Mouse (Mus musculus): ENCODE measurements around the gene Cdc7. TPM values are rescaled to one million over a fixed set of nuclear protein-coding genes. Genes with fewer than 3 reads are reported as not detected.

Gene Cdc7
- polyA plus RNA-seq, 1 experiment from 2014 or later: 62.5 TPM

DNA sequence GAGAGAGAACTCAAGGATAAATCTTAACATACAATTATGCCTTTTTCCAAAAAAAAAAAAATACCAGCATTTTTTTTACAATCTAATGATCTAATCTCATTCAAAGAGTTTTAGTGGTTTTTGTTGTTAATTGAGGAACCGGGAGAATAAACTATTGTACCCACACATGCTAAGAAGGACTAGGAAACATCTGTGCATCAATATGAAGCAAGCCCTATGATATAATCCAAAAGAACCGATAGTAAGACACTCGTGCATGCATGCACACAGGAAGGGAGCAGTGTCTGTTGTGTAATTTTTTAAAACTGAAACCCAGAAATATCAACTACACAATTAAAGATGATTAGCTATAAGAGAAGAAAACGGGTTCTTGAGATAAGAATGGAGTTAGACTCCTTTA, 52.4 kb downstream of the Cdc7 start:
- 0 out of 2 replicates have a peak, but pooled peaks cover 5% of the 10 kb centered on the region for H3K27me3 ChIP-seq (ENCODE audit: poor library complexity, severe bottlenecking)
- no peak overlapping the region for H3K27ac ChIP-seq
- no peaks in the 10 kb centered on the region for H3K9me3 ChIP-seq
- H3K4me1 ChIP-seq: peaks cover 38% of the 10 kb centered on the region
- no peaks in the 10 kb centered on the region for H3K36me3 ChIP-seq (replicated peaks)
- WGBS: 87% methylated on average over 4 of the region's 4 CpGs
- DNase-seq (ENCODE audit: extremely low spot score, low spot score): no peak
- H3K4me3 ChIP-seq: no peak overlapping the region

DNA sequence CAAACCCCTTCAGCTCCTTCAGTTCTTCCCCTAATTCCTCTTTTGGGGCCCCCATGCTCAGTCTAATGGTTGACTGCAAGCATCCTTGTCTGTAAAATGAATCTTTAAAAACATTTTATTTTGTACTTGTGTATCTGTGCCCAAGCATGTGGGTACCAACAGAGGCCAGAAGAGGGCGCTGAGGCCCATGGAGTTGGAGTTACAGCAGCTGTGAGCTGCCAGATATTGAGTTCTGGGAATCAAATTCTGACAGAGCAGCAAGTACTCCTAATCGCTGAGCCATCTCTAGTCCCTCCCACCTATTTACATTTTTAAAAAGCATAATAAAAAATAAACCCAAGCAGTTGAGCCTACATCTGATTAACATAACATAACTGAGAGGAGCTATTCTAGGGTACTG, 53.4 kb downstream of the Cdc7 start:
- WGBS: 71% methylated on average over 2 of the region's 2 CpGs
- no peak for DNase-seq (ENCODE audit: extremely low spot score, low spot score)
- Histone ChIP-seq H3K4me1 (peaks cover 28% of the 10 kb centered on the region), H3K27me3 (ENCODE audit: poor library complexity, severe bottlenecking) (0 out of 2 replicates have a peak, but pooled peaks cover 5% of the 10 kb centered on the region), H3K27ac (no peak overlapping the region), H3K4me3 (no peak overlapping the region), H3K9me3 (no peaks in the 10 kb centered on the region), H3K36me3 (replicated peaks) (no peaks in the 10 kb centered on the region)

DNA sequence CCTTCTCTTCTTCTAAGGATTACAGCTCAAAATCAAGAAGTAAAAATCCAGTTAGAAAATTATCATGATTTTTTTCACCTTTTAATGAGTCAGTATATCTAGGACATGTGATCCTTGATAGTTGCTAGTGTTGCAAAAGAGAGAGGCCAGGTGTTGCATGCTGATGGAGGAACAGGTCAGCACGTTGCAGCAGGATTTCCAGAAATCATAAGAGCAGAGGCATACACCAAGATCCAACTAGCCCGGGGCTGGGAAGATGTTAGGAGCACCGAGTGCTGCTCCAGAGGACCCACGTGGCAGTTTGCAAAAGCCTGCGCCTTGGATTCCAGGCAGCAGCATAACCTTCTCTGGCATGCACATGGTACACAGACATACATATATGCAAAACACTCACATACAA, 54.9 kb downstream of the Cdc7 start:
- no peak overlapping the region for H3K4me3 ChIP-seq
- no peaks in the 10 kb centered on the region for H3K36me3 ChIP-seq (replicated peaks)
- WGBS: 86% methylated on average over 5 of the region's 5 CpGs
- H3K9me3 ChIP-seq: no peaks in the 10 kb centered on the region
- H3K27ac ChIP-seq: no peak overlapping the region
- no peak for DNase-seq (ENCODE audit: extremely low spot score, low spot score)
- H3K27me3 ChIP-seq (ENCODE audit: poor library complexity, severe bottlenecking): 0 out of 2 replicates have a peak, but pooled peaks cover 5% of the 10 kb centered on the region
- peaks cover 32% of the 10 kb centered on the region for H3K4me1 ChIP-seq

DNA sequence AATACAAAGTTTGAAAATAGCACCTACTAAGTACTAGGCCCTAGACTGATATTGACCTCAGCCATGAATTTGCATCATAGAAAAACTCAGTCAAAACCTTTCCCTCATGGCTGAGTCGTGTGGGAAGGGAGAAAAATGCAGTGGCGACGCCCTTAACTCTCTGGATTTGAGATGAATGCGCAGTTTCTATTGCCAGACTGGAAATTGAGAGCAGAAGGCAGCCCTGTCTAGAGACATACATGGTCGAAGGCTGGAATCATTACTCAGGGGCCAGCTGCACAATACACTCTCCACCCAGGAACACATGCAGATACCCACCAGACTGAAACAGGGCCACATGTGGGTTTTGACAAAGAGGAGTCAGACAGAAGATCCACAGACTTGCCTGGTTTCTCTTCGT, 55.8 kb downstream of the Cdc7 start:
- Histone ChIP-seq H3K4me1 (peaks cover 26% of the 10 kb centered on the region), H3K9me3 (no peaks in the 10 kb centered on the region), H3K36me3 (replicated peaks) (no peaks in the 10 kb centered on the region), H3K27ac (no peak overlapping the region), H3K4me3 (no peak overlapping the region), H3K27me3 (ENCODE audit: poor library complexity, severe bottlenecking) (0 out of 2 replicates have a peak, but pooled peaks cover 5% of the 10 kb centered on the region)
- DNase-seq (ENCODE audit: extremely low spot score, low spot score): no peak
- 80% methylated on average over 6 of the region's 6 CpGs for WGBS

GRCm38 (mm10) chr5:107020366-107020765, 56.2 kb downstream of the Cdc7 start:
- Histone ChIP-seq H3K4me1 (peaks cover 25% of the 10 kb centered on the region), H3K36me3 (replicated peaks) (no peaks in the 10 kb centered on the region), H3K27ac (no peak overlapping the region), H3K9me3 (no peaks in the 10 kb centered on the region), H3K4me3 (no peak overlapping the region), H3K27me3 (ENCODE audit: poor library complexity, severe bottlenecking) (0 out of 2 replicates have a peak, but pooled peaks cover 3% of the 10 kb centered on the region)
- 83% methylated on average over 7 of the region's 7 CpGs for WGBS
- no peak for DNase-seq (ENCODE audit: extremely low spot score, low spot score)

DNA sequence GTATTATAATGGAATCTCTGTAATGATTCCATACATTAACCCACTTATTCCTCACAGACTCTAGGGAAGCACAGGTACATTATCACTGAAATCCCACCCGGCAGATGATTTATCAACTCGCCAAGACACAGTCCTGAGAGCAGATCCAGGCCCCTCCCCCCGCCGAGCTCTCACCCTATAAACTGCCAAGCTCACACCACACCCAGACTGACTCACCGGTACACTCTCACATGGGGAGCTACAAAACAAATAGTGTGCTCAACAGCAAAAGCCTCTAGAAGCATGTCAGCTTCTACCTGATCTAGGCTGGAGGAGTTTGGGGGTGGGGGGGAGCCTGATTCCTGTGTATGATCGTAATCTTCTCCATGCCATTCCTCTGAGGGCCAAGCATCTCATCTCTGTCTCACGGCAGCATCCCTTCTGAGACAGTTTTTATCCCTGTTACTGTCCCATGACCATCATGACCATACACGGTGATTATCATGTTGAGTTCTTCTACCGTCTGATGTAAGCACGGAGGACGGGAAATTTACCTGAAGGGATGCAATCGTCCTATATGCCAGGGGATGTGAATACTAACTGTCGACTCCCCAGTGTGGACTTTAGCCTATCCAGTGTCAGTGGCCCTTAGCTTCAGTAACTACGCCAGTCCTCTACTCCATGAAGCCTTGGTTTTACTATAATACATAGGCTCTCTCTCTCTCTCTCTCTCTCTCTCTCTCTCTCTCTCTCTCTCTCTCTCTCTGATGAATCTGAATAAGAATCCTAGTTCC, 57.4 kb downstream of the Cdc7 start:
- Histone ChIP-seq H3K27me3 (ENCODE audit: poor library complexity, severe bottlenecking) (no peaks in the 10 kb centered on the region), H3K27ac (no peak overlapping the region), H3K9me3 (no peaks in the 10 kb centered on the region), H3K4me3 (no peak overlapping the region), H3K36me3 (replicated peaks) (no peaks in the 10 kb centered on the region), H3K4me1 (peaks cover 21% of the 10 kb centered on the region)
- WGBS: 95% methylated on average over 14 of the region's 14 CpGs
- no peak for DNase-seq (ENCODE audit: extremely low spot score, low spot score)

GRCm38 (mm10) chr5:107022064-107022428, 57.9 kb downstream of the Cdc7 start:
- 93% methylated on average over 3 of the region's 3 CpGs for WGBS
- Histone ChIP-seq H3K27ac (no peak overlapping the region), H3K27me3 (ENCODE audit: poor library complexity, severe bottlenecking) (no peaks in the 10 kb centered on the region)

GRCm38 (mm10) chr5:107023951-107024350, 59.8 kb downstream of the Cdc7 start:
- Histone ChIP-seq H3K36me3 (replicated peaks) (no peaks in the 10 kb centered on the region), H3K9me3 (no peaks in the 10 kb centered on the region), H3K27me3 (ENCODE audit: poor library complexity, severe bottlenecking) (no peaks in the 10 kb centered on the region), H3K4me3 (no peak overlapping the region), H3K4me1 (peaks cover 24% of the 10 kb centered on the region), H3K27ac (no peak overlapping the region)
- 78% methylated on average over 5 of the region's 5 CpGs for WGBS
- no peak for DNase-seq (ENCODE audit: extremely low spot score, low spot score)

More at GRCm38 (mm10) chr5:107022064-107022428, 57.9 kb downstream of the Cdc7 start:
- Histone ChIP-seq H3K4me1 (peaks cover 21% of the 10 kb centered on the region), H3K9me3 (no peaks in the 10 kb centered on the region), H3K4me3 (no peak overlapping the region), H3K36me3 (replicated peaks) (no peaks in the 10 kb centered on the region)
- DNase-seq (ENCODE audit: extremely low spot score, low spot score): no peak

- H3K9me3 ChIP-seq: no peaks in the 10 kb centered on the region
- H3K27ac ChIP-seq: no peak overlapping the region
- no peak for DNase-seq (ENCODE audit: extremely low spot score, low spot score)
- no peaks in the 10 kb centered on the region for H3K36me3 ChIP-seq (replicated peaks)
- 91% methylated on average over 5 of the region's 5 CpGs for WGBS
- H3K4me1 ChIP-seq: peaks cover 20% of the 10 kb centered on the region
- no peak overlapping the region for H3K4me3 ChIP-seq
- no peaks in the 10 kb centered on the region for H3K27me3 ChIP-seq (ENCODE audit: poor library complexity, severe bottlenecking)
These were observed 61.2 kb downstream of the Cdc7 start for GRCm38 (mm10) chr5:107025371-107025770.

DNA sequence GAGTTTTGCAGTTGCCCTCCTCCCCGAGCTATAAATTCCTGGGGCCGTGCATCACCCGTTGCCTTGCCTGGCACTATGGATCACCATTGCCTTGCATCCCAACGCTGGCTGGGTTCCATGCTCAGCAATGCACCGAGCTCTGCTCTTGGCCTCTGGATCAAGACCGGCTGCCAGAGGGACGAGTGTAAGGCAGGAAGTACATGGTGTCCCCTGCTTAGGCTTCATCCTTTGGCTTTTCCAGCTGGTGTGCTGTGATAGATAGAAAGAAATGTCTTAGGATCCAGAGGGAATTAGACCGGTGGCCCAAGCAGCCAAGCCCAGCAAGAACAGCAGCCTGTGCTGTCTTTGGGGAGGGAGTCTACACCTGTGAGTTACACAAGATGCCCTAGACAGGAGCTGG, 61.7 kb downstream of the Cdc7 start:
- 91% methylated on average over 8 of the region's 8 CpGs for WGBS
- no peak for DNase-seq (ENCODE audit: extremely low spot score, low spot score)
- no peaks in the 10 kb centered on the region for H3K36me3 ChIP-seq (replicated peaks)
- no peaks in the 10 kb centered on the region for H3K9me3 ChIP-seq
- no peak overlapping the region for H3K27ac ChIP-seq
- no peak overlapping the region for H3K4me3 ChIP-seq
- H3K27me3 ChIP-seq (ENCODE audit: poor library complexity, severe bottlenecking): no peaks in the 10 kb centered on the region
- H3K4me1 ChIP-seq: peaks cover 17% of the 10 kb centered on the region; the same call in 1 of the 2 replicates

DNA sequence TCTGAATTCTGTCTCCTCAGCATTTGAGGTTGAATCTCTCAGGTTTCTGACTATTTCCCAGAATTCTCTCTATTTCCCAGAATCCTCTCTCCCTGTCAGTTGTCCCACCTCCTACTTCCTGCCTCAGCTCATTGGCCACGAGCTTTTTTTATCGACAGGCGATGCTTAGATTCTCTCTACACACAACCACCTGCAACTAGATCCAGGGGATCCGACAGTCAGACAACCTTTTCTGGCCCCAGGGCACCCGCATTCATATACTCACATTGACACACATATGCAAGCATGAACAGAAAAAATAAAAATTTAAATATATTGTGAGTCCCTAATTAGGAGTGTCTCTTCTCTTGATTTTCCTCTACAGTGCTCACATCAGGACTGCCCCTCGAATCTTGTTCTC, 63.5 kb downstream of the Cdc7 start:
- H3K9me3 ChIP-seq: no peaks in the 10 kb centered on the region

GRCm38 (mm10) chr5:107028557-107028956, 64.4 kb downstream of the Cdc7 start:
- Histone ChIP-seq H3K4me1 (peaks cover 17% of the 10 kb centered on the region; the same call in 1 of the 2 replicates), H3K9me3 (no peaks in the 10 kb centered on the region), H3K27me3 (ENCODE audit: poor library complexity, severe bottlenecking) (no peaks in the 10 kb centered on the region), H3K4me3 (no peak overlapping the region), H3K36me3 (replicated peaks) (no peaks in the 10 kb centered on the region), H3K27ac (no peak overlapping the region)
- WGBS: 81% methylated on average over 1 of the region's 1 CpGs
- DNase-seq (ENCODE audit: extremely low spot score, low spot score): no peak

More for the DNA sequence above, 63.5 kb downstream of the Cdc7 start:
- H3K27me3 ChIP-seq (ENCODE audit: poor library complexity, severe bottlenecking): no peaks in the 10 kb centered on the region
- no peaks in the 10 kb centered on the region for H3K36me3 ChIP-seq (replicated peaks)
- H3K4me1 ChIP-seq: peaks cover 17% of the 10 kb centered on the region; the same call in 1 of the 2 replicates
- WGBS: 89% methylated on average over 6 of the region's 6 CpGs
- H3K4me3 ChIP-seq: no peak overlapping the region
- no peak for DNase-seq (ENCODE audit: extremely low spot score, low spot score)
- no peak overlapping the region for H3K27ac ChIP-seq

DNA sequence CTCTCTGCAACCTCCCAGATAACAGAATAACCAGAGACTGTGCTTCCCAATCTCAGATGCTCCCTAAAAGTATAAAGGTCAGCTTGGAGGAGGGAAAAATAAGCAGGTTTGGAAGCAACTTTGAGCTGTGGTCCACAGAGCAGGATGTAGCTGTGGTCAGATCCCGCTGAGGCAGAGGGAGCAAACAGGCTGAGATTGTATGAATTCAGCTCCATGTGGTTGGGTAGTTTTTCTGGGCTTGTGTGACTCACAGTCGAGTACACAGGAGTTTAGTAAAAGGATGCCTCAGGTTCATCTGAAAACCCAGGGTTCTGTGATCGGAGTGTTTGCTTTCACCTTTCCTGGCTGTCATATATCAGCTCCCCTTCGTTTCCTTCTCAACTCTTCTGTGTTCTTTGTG, 65.7 kb downstream of the Cdc7 start:
- no peaks in the 10 kb centered on the region for H3K36me3 ChIP-seq (replicated peaks)
- WGBS: 82% methylated on average over 4 of the region's 4 CpGs

More for the DNA sequence above, 65.7 kb downstream of the Cdc7 start:
- DNase-seq (ENCODE audit: extremely low spot score, low spot score): no peak
- H3K4me1 ChIP-seq: peaks cover 12% of the 10 kb centered on the region; the same call in 1 of the 2 replicates
- H3K27me3 ChIP-seq (ENCODE audit: poor library complexity, severe bottlenecking): no peaks in the 10 kb centered on the region
- H3K9me3 ChIP-seq: no peaks in the 10 kb centered on the region
- H3K4me3 ChIP-seq: no peak overlapping the region
- H3K27ac ChIP-seq: no peak overlapping the region

All from forebrain, embryonic 10.5 days (tissue).